ENCODE assay signal across 18 mouse cellular contexts in genomic region chr1:188772516-188773229, GRCm38 (mm10).
"Had no signal": no experiment of that assay in that cellular context is flagged by ENCODE, and none has a peak within 500 bp of the region (broad histone marks: within the 10 kb centered on the region; RNA-seq: fewer than 3 reads in every experiment).

No protein-coding gene starts in this region.

- H3K9ac ChIP-seq: liver, embryonic 13.5 days; midbrain, embryonic 13.5 days; neural tube, embryonic 13.5 days had no signal

- H3K36me3 ChIP-seq: liver, embryonic 13.5 days; midbrain, embryonic 10.5 days; midbrain, embryonic 13.5 days; neural tube, embryonic 13.5 days had no signal

- H3K4me2 ChIP-seq: liver, embryonic 13.5 days; midbrain, embryonic 13.5 days; neural tube, embryonic 13.5 days had no signal

- ATAC-seq: midbrain, embryonic 13.5 days; midbrain, embryonic 16.5 days had no signal

- H3K27me3 ChIP-seq: liver, embryonic 13.5 days; midbrain, embryonic 13.5 days; neural tube, embryonic 13.5 days had no signal

- H3K4me3 ChIP-seq: left cerebral cortex, adult 2 months; liver, embryonic 13.5 days; midbrain, embryonic 10.5 days; midbrain, embryonic 13.5 days; myocyte; neural tube, embryonic 13.5 days had no signal

- H3K9me3 ChIP-seq: liver, embryonic 13.5 days; midbrain, embryonic 10.5 days; neural tube, embryonic 13.5 days had no signal

- H3K27ac ChIP-seq: left cerebral cortex, adult 2 months; liver, embryonic 13.5 days; midbrain, embryonic 10.5 days; midbrain, embryonic 13.5 days; neural tube, embryonic 13.5 days had no signal

- H3K4me1 ChIP-seq: liver, embryonic 13.5 days; midbrain, embryonic 10.5 days; midbrain, embryonic 13.5 days; neural tube, embryonic 13.5 days had no signal

- DNase-seq: kidney, adult 9 months; kidney, postnatal 25 days; layer of hippocampus, postnatal 36 days; left cerebral cortex, postnatal 4 days; liver, embryonic 13.5 days; lung, adult 2 months; lung, postnatal 14 days; lung, postnatal 4 days; retina, postnatal 1 day; right cerebral cortex, postnatal 25 days; thymus, adult 18-20 months; thymus, postnatal 36 days had no signal
